Mouse (Mus musculus) thymus, adult 2 months (tissue): ENCODE measurements around the gene Hist1h3c.

Experiments
- CTCF ChIP-seq: fragments of 200-500 bp; IDR thresholded peaks from 2 replicates; pipeline ENCODE4 v1.5.1; 2012; ENCODE audit warnings: mild to moderate bottlenecking, control low read depth, low read length, moderate library complexity, borderline replicate concordance; ENCODE audit not compliant: control insufficient read depth, poor library complexity, insufficient read depth; ENCODE audit errors: extremely low read depth
- POLR2A ChIP-seq: fragments of 200-500 bp; IDR thresholded peaks from 2 replicates; pipeline ENCODE4 v1.6.1; 2012; ENCODE audit warnings: mild to moderate bottlenecking, low read length, control low read depth, moderate library complexity; ENCODE audit not compliant: control insufficient read depth, poor library complexity, insufficient read depth; ENCODE audit errors: extremely low read depth

DNA sequence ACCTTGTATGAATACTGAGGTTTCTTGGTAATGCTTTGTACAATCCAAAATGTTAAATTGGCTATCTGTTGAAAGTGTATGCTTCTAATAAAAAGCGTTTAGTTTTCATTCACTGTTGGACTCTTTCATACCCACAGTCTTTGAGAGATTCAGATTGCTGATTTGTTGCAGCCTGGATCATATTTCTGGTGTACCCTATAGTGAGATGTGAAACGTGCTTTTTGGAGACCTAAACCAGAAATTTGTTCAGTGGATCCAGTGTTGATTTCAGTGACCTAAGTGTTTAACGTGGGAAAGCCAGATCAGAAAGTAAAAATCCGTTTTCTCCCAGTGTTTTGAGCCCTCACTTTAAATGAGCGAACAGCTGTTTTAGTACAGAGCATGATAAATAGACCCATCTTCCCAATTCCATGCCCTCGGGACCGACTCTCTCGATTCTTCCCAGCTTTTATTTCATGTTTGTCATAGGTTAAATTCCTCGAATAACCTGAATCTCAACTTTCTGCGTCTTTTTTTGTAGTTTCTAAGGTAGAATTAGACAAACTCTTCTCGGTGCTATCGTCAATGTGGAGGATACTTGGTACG lies 5.1 kb downstream of the Hist1h3c start:
- TF ChIP-seq CTCF (no peak), POLR2A (no peak)
